Mouse (Mus musculus) gastrocnemius, postnatal 4 days (tissue): ENCODE measurements around the gene Fam122a. TPM values are rescaled to one million over a fixed set of nuclear protein-coding genes. Genes with fewer than 3 reads are reported as not detected.
A peak's percentile ranks its signal among the peaks of the same experiment; 100 is the strongest.

Source experiments
- DNase-seq, 2 experiments: peaks; one replicate each; pipeline ENCODE4 v3.0.0; 2021 to 2022; ENCODE audit warnings: low spot score in 2 of 2, mixed read lengths in 2 of 2
- long read RNA-seq, 2 experiments: library from polyadenylated mRNA; stranded (forward); transcript quantifications; one replicate each; pipeline ENCODE4 v2.0.0; 2021
- total RNA-seq, 2 experiments: library from RNA; stranded (reverse); gene quantifications; 2 replicates each; pipeline ENCODE4 v1.2.3; 2021

The Fam122a gene
- total RNA-seq: 10 to 100 TPM; 28.9 to 34.9 TPM
- long read RNA-seq, experiment 1, transcript Fam122a-201 (1 exons, 855 nt): major isoform, 21 of 21 reads
- long read RNA-seq, experiment 1, partial matches to known transcripts: 0 of 21 reads
- long read RNA-seq, experiment 1, other reads (novel, unspliced or antisense): 0 of 21 reads
- long read RNA-seq, experiment 2, transcript Fam122a-201 (1 exons, 855 nt): major isoform, 28 of 28 reads
- long read RNA-seq, experiment 2, partial matches to known transcripts: 0 of 28 reads
- long read RNA-seq, experiment 2, other reads (novel, unspliced or antisense): 0 of 28 reads

DNA sequence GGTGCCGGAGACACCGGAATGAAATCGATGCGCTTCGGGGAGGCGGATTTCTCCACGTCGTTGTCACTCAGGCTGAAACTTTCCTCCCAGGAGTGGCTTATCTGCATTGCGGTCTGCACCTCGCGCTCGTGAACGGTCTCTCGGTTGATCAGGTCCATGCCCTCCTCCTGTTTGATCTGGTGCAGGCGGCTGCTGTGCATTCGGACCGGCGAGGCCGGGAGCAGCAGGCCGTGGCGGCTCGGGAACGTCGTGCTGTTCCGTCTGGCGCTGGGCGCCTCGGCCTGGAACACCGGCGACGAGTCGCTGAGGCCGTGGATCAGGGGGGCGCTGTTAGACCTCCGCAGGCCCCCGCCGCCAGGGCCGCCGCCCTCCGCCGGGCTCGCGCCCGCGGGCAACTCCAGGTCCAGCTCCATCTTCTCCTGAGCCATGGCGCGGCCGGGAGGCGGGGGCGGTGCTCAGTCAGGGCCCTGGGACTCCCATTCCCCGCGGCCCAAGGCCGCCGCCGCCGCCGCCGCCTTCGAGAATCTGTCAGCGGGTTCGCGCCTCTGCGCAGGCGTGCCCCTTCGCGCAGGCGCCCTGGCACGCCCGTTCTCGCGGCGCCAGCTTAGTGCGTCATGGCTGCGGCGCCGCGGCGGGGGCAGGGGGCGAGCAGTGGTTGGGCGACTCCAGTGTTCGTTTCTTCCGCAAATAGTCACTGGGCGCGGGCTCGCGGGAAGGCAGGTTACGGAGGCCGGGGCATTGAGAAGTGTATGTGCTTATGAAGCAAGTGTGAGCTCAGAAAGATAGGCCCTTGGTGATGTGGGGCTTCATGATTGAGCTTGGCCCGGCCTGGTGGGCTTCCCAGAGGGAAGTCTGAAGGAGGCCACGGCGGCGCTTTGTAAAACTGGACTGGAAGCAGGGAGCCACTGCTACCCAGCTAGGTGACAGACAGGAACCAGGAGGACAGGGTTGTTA, at the start of gene Fam122a:
TSS of gene Fam122a (minus strand) at position 428 of the 954 bp plus-strand sequence.
- peak; percentile 90 to 91 for DNase-seq

DNA sequence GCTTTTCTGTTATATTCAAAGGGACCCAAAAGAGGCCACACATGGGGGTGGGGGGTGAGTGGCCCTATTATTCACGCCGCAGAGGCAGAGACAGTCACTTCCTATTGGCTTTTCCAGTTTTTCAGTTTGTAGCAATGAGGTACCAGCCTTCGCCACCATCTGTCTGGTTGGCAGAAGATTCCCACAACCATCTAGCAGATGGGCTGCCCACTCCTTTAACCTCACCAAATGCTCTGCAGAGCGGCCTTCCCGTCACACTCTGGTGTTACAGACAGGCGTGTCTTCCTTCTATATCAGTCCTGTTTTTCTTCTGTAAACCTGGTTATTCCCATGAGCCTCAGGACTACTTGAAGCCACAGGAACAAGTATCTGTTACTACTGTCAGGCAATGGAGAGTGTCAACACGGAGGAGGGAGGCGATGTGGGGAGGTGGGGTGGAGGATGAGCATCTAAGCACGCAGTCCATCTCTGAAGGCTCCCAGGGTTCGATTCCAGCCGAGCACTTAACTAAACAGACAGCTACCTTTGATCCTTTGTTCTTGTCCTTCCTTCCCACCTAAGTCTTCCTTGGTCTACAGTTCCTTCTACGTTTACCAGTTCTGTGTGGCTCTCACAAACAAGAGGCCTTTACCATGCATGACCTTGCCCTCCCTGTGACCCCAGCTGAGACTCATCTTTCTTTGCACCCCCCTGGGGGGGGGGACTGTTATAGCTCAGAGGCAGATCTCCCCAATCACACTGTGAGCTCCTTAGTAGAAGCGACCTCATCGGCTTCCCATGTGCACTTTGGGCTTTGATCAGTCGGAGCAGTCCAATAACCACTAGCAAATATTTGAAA, 46.5 kb upstream of the Fam122a start:
- no peak for DNase-seq

GRCm38 (mm10) chr19:24521997-24522396, 44.8 kb upstream of the Fam122a start:
- DNase-seq: no peak

GRCm38 (mm10) chr19:24521146-24521545, 44.0 kb upstream of the Fam122a start:
- DNase-seq: no peak

DNA sequence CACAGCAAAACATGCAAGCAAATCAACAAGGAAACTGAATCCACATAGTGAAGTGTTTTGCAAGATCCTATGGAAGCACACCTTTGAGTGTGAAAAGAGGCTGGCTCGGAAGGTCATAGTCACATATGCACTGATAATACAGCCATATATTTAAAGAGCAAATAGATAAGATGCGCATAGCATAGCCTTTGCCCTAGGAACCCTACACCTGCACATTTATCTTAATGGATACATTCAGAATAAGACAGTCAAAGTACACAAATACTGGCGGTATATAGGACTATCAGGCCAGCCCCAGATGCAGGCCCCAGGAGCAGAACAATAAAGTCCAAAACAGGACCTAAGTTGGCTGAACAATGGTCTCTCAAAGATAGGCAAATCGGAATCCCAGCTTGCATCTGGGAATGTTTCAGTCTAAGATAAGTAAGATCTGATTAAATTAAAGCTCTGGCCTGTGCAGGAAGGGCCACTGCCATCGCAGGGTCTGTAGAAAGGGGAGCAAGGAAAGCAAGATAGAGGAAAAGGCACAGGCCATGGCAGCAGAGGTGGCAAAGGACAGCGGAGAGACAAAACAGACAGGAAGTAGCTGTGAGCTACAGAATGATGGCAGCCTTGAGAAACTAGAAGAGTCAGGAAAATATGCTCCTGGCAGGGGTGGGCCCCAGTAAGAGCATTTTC, 42.7 kb upstream of the Fam122a start:
- DNase-seq: no peak

DNA sequence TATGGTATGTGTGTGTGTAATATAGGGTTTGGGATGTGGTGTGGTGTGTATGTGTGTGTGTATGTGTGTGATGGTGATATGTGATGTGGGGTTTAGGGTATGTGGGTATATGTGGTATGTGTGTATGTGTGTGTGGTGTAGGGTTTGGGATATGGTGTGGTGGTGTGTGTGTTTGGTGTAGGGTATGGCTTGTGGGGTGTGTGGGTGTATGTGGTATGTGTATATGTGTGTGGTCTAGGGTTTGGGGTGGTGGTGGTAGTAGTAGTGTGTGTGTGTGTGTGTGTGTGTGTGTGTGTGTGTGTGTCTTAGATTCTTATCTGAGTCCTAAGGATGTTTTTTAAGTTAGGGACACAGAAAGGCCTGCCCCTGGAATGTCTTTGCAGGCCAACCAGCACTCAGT, 41.2 kb upstream of the Fam122a start:
- no peak for DNase-seq

DNA sequence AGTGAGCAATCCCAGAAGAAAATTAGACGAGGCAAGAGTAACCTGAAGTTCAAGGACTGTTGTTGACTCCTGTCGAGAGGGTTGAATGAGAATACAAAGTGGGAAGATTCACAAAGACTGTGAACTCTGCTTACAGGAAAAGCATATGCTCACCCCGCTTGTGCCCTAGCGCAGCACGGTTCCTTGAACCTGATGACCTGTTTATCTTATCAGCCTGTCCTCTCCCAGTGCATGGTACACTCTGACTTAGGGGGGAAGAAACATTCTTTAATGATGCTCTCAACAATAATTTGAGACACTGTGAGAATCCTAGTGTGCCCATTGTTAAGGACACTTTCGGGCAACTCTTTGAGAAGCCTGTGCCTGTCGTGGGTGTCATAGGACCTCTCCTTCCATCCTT, 39.9 kb upstream of the Fam122a start:
- no peak for DNase-seq

- DNase-seq: no peak
Measured at GRCm38 (mm10) chr19:24515941-24516340, 38.8 kb upstream of the Fam122a start.

GRCm38 (mm10) chr19:24514661-24515642, 37.8 kb upstream of the Fam122a start:
- no peak for DNase-seq

- no peak for DNase-seq
Measured at GRCm38 (mm10) chr19:24513105-24513843, 36.1 kb upstream of the Fam122a start.

DNA sequence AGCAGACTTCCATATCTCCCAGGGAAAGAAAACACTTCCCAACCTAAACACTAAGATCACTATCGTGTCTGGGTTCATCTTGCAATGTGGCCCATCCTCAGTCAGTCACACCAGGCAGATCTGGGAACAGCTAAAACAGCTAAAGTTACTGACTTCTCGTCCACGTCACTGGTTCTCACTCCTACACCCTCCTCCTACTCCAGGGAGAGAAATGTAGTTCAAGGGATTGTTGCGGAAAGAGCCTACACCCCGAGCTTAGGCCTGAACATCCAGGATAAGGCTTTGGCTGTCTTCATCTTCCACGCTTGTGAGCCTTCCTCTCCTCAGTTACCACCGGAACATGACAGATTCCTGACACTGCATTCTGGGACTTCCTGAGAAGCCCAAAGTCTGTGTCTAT, 34.8 kb upstream of the Fam122a start:
- no peak for DNase-seq

DNA sequence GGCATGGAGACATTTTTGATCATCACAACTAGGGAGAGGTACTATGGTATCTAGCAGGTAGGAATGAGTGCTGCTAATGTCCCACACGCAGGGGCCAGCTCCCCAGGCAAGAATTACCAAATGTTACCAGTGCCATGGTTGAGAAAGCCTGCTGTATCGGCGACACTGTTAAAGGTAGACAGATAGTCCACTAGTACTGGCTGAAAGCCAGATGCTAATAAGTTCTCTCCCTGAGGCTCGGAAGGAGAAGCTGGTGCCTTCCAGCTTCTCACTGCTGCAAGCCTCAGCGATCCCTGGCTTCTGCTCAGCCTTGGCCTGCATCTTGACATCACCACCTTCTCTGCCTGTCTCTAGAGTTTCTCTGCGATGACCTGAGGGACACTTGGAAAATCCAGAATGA, 32.2 kb upstream of the Fam122a start:
- no peak for DNase-seq

GRCm38 (mm10) chr19:24508087-24508767, 31.1 kb upstream of the Fam122a start:
- no peak for DNase-seq

- no peak for DNase-seq
Measured at GRCm38 (mm10) chr19:24502736-24503421, 25.7 kb upstream of the Fam122a start.

GRCm38 (mm10) chr19:24501525-24501924, 24.4 kb upstream of the Fam122a start:
- no peak for DNase-seq

DNA sequence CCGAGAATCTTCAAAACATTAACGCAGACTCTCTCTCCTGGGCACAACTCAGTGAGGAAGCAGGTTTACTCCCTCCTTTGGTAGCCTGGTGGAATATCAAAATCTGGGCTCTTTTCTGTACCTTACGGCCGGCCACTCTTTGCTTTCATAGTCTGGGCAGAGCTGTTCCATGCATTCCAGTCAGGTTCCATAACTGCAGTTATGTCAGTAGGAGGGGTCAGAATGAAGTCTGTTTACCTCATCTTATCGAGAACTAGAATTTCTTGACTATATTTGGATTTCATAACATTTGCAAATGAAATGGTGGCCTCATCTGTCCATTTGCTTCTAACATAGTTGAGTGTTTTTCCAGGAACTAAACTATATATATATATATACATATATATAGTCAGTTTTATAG, 23.3 kb upstream of the Fam122a start:
- DNase-seq: no peak

DNA sequence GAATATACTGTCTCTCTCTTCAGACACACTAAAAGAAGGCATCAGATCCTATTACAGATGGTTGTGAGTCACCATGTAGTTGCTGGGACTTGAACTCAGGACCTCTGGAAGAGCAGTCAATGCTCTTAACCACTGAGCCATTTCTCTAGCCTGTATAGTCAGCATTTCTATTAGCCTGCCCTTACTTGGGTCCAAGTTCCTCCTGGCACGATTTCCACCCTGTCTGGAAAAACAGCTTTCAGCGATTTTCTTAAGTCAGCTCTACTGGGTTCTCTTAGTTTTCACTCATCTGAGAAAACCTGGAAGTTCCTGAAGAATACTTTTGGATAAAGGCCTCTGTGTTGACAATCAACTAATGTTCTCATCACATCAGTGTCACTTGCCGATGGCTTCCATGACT, 22.1 kb upstream of the Fam122a start:
- no peak for DNase-seq

- DNase-seq: no peak
Measured at GRCm38 (mm10) chr19:24493887-24494286, 16.7 kb upstream of the Fam122a start.
